Mouse (Mus musculus): ENCODE measurements around the gene Rims1. TPM values are rescaled to one million over a fixed set of nuclear protein-coding genes. Genes with fewer than 3 reads are reported as not detected.

Rims1 gene
- polyA plus RNA-seq, 1 experiment from 2014 or later = 6.2 TPM

DNA sequence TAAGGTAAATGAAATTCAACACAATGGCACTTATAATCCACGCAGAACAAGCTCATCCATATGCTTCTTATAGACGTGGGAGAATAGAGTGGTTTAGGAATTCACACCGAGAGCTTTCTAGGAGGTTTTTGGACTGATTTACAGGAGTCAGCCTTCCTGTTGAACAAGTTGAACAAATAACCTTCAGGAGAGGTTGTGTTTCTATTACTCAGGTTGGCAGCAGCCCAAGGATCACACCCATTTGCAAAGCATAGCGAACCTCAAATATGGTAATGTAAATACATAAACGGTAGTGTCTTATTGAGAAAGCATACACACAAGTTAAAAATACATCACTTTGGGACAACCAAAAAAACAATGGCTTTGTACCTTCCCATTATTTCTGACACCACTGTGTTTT lies 5.5 kb downstream of the Rims1 start:
- Histone ChIP-seq H3K36me3 (ENCODE audit: control insufficient read depth, insufficient read depth) (no peaks in the 10 kb centered on the region), H3K4me2 (replicated peaks; ENCODE audit: low read depth) (no peak overlapping the region), H3K27me3 (replicated peaks; ENCODE audit: control insufficient read depth, insufficient read depth, low read length) (peaks cover 2% of the 10 kb centered on the region; the same call in 1 of the 2 replicates), H3K4me3 (ENCODE audit: low read depth, low read length) (no peak overlapping the region), H3K4me1 (replicated peaks; ENCODE audit: control insufficient read depth, insufficient read depth, low read length) (0 out of 2 replicates have a peak, but pooled peaks cover 3% of the 10 kb centered on the region), H3K9me3 (ENCODE audit: control insufficient read depth) (no peaks in the 10 kb centered on the region), H3K9ac (ENCODE audit: low read depth, low read length) (no peak overlapping the region), H3K27ac (ENCODE audit: low read depth, low read length) (no peak overlapping the region)
- TF ChIP-seq CTCF (IDR thresholded peaks at IDR 0.05; ENCODE audit: low read depth) = no peak
- 62% methylated on average over 5 of the region's 5 CpGs for WGBS
- ATAC-seq = no peak

GRCm38 (mm10) chr1:22797091-22797490 lies 8.7 kb downstream of the Rims1 start:
- no peak for TF ChIP-seq CTCF (IDR thresholded peaks at IDR 0.05; ENCODE audit: low read depth)
- 47% methylated on average over 5 of the region's 5 CpGs for WGBS
- Histone ChIP-seq H3K4me2 (replicated peaks; ENCODE audit: low read depth) (no peak overlapping the region), H3K27me3 (replicated peaks; ENCODE audit: control insufficient read depth, insufficient read depth, low read length) (no peaks in the 10 kb centered on the region), H3K9ac (ENCODE audit: low read depth, low read length) (no peak overlapping the region), H3K4me3 (ENCODE audit: low read depth, low read length) (no peak overlapping the region), H3K27ac (ENCODE audit: low read depth, low read length) (no peak overlapping the region), H3K36me3 (ENCODE audit: control insufficient read depth, insufficient read depth) (no peaks in the 10 kb centered on the region), H3K9me3 (ENCODE audit: control insufficient read depth) (no peaks in the 10 kb centered on the region), H3K4me1 (replicated peaks; ENCODE audit: control insufficient read depth, insufficient read depth, low read length) (0 out of 2 replicates have a peak, but pooled peaks cover 3% of the 10 kb centered on the region)
- ATAC-seq = no peak

DNA sequence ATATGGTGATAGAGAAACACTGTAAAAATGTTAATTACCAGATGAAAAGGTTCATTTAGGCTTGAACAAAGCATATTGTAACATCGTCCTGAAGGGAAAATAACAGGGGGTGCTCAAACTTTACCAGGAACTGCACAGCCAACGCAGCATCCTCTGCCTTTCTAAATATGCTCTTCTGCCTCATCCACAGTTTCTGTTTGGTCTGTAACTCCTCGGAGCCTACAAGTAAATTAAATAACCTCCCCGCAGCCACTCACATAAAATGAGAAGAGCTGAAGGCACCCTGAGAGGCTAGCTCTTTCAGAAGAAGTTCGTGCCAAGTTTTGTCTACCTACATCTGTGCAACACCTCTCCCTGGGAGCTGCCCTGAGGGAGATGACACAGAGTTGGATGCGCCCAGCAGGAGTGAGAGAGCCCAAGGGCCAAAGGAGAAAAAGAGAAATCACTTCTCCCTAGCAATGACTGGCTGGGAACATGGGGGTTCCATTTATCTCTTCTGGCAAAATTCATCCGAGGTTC lies 16.3 kb downstream of the Rims1 start:
- ATAC-seq = no peak
- no peaks in the 10 kb centered on the region for H3K36me3 ChIP-seq (ENCODE audit: control insufficient read depth, insufficient read depth)
- H3K4me2 ChIP-seq (replicated peaks; ENCODE audit: low read depth) = no peak overlapping the region
- H3K4me1 ChIP-seq (replicated peaks; ENCODE audit: control insufficient read depth, insufficient read depth, low read length) = no peaks in the 10 kb centered on the region
- H3K27ac ChIP-seq (ENCODE audit: low read depth, low read length) = no peak overlapping the region
- no peak overlapping the region for H3K4me3 ChIP-seq (ENCODE audit: low read depth, low read length)
- H3K27me3 ChIP-seq (replicated peaks; ENCODE audit: control insufficient read depth, insufficient read depth, low read length) = no peaks in the 10 kb centered on the region
- H3K9ac ChIP-seq (ENCODE audit: low read depth, low read length) = no peak overlapping the region
- no peak for TF ChIP-seq CTCF (IDR thresholded peaks at IDR 0.05; ENCODE audit: low read depth)
- 45% methylated on average over 7 of the region's 7 CpGs for WGBS
- no peaks in the 10 kb centered on the region for H3K9me3 ChIP-seq (ENCODE audit: control insufficient read depth)

DNA sequence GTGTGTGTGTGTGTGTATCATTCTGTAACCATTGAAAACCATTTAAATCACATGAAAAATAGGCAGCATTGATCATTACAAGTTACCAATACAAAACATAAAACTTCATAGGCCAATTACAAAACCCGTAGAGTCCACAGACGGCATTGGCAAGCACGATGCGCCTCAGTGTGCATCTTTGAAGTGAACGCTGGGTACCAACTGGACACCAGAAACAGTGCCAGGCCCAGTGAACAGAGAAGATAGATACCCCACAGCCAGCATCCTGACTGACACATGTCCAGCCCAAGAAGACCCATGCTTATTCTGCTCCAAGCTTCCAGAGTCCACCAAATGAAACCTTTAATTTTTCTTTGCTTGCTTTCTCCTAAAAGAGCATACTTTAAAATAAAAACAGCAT lies 18.2 kb downstream of the Rims1 start:
- Histone ChIP-seq H3K27me3 (replicated peaks; ENCODE audit: control insufficient read depth, insufficient read depth, low read length) (no peaks in the 10 kb centered on the region), H3K9ac (ENCODE audit: low read depth, low read length) (no peak overlapping the region), H3K4me1 (replicated peaks; ENCODE audit: control insufficient read depth, insufficient read depth, low read length) (no peaks in the 10 kb centered on the region), H3K36me3 (ENCODE audit: control insufficient read depth, insufficient read depth) (no peaks in the 10 kb centered on the region), H3K4me3 (ENCODE audit: low read depth, low read length) (no peak overlapping the region), H3K4me2 (replicated peaks; ENCODE audit: low read depth) (no peak overlapping the region), H3K9me3 (ENCODE audit: control insufficient read depth) (no peaks in the 10 kb centered on the region), H3K27ac (ENCODE audit: low read depth, low read length) (no peak overlapping the region)
- TF ChIP-seq CTCF (IDR thresholded peaks at IDR 0.05; ENCODE audit: low read depth) = no peak
- no peak for ATAC-seq
- 95% methylated on average over 5 of the region's 5 CpGs for WGBS

DNA sequence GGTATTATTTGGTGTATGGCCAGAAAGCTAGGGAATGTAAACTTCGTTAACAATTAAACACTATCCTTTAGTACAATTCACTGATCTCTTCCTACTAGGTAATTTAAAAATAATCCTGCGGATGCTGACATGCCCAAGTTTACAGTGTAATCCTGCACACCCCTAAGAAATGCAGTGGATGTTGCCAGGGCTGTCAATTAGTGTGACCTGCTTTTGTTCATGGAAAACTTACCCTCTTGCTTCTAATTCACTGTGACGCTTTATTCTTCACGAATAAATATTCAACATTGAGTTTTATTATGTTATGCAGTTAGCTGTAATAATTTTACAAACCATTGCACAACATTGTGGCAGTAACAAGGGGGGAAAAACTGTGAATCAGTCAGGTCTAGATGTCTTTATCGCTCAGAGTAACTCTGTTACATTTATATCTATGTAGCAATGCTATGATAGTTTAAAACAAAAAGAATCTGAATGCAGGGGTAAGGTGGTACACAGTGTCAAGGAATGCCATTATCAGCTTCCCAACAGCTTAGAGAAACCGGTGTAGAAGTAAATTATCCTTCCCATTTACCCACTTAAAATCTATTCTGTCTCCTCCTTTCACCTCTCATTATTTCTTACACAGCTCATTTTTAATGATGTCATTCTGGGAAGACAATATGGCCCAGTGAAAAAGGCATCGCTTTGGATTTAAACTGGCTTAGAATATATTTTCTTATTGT lies 35.1 kb downstream of the Rims1 start:
- Histone ChIP-seq H3K27ac (ENCODE audit: low read depth, low read length) (no peak overlapping the region), H3K4me3 (ENCODE audit: low read depth, low read length) (no peak overlapping the region), H3K9ac (ENCODE audit: low read depth, low read length) (no peak overlapping the region), H3K27me3 (replicated peaks; ENCODE audit: control insufficient read depth, insufficient read depth, low read length) (no peaks in the 10 kb centered on the region), H3K36me3 (ENCODE audit: control insufficient read depth, insufficient read depth) (no peaks in the 10 kb centered on the region), H3K9me3 (ENCODE audit: control insufficient read depth) (no peaks in the 10 kb centered on the region), H3K4me1 (replicated peaks; ENCODE audit: control insufficient read depth, insufficient read depth, low read length) (no peaks in the 10 kb centered on the region), H3K4me2 (replicated peaks; ENCODE audit: low read depth) (no peak overlapping the region)
- ATAC-seq = no peak
- TF ChIP-seq CTCF (IDR thresholded peaks at IDR 0.05; ENCODE audit: low read depth) = no peak
- WGBS = 71% methylated on average over 7 of the region's 7 CpGs

GRCm38 (mm10) chr1:22763376-22763775 lies 42.4 kb downstream of the Rims1 start:
- Histone ChIP-seq H3K27me3 (replicated peaks; ENCODE audit: control insufficient read depth, insufficient read depth, low read length) (no peaks in the 10 kb centered on the region), H3K36me3 (ENCODE audit: control insufficient read depth, insufficient read depth) (no peaks in the 10 kb centered on the region), H3K9me3 (ENCODE audit: control insufficient read depth) (no peaks in the 10 kb centered on the region), H3K27ac (ENCODE audit: low read depth, low read length) (no peak overlapping the region), H3K4me2 (replicated peaks; ENCODE audit: low read depth) (no peak overlapping the region), H3K4me3 (ENCODE audit: low read depth, low read length) (no peak overlapping the region), H3K4me1 (replicated peaks; ENCODE audit: control insufficient read depth, insufficient read depth, low read length) (no peaks in the 10 kb centered on the region), H3K9ac (ENCODE audit: low read depth, low read length) (no peak overlapping the region)
- TF ChIP-seq CTCF (IDR thresholded peaks at IDR 0.05; ENCODE audit: low read depth) = no peak
- no peak for ATAC-seq
- WGBS = 73% methylated on average over 4 of the region's 4 CpGs
